Comparison of ENCODE assay signal across 8 mouse cellular contexts in genomic region chr8:106399694-106400093, GRCm38 (mm10). TPM values are rescaled to one million over a fixed set of nuclear protein-coding genes. Genes with fewer than 3 reads are reported as not detected.
DNase-seq lines count a peak whose midpoint lies in the region; ATAC-seq lines count a peak whose summit lies in the region.

No protein-coding gene starts in this region.

- no peaks in the 10 kb centered on the region for H3K27me3 ChIP-seq in embryonic facial prominence, embryonic 12.5 days
- H3K27me3 ChIP-seq in midbrain, embryonic 13.5 days, result no peaks in the 10 kb centered on the region
- H3K27me3 ChIP-seq in forebrain, embryonic 11.5 days (ENCODE audit: control insufficient read depth, insufficient read depth, low read length), result no peaks in the 10 kb centered on the region

- peaks cover 25% of the 10 kb centered on the region for H3K4me1 ChIP-seq in embryonic facial prominence, embryonic 12.5 days
- H3K4me1 ChIP-seq in midbrain, embryonic 13.5 days (replicated peaks), result no peaks in the 10 kb centered on the region
- H3K4me1 ChIP-seq in forebrain, embryonic 11.5 days (replicated peaks; ENCODE audit: control insufficient read depth, insufficient read depth, low read length), result no peaks in the 10 kb centered on the region

- H3K9ac ChIP-seq in embryonic facial prominence, embryonic 12.5 days, result no peak overlapping the region
- no peak overlapping the region for H3K9ac ChIP-seq in midbrain, embryonic 13.5 days (replicated peaks)
- no peak overlapping the region for H3K9ac ChIP-seq in forebrain, embryonic 11.5 days (ENCODE audit: low read length)

- no peak; the same call in 1 of the 2 replicates for ATAC-seq in embryonic facial prominence, embryonic 12.5 days (ENCODE audit: insufficient number of reproducible peaks, insufficient read depth, low FRiP score, low TSS enrichment)
- ATAC-seq in midbrain, embryonic 13.5 days, result no peak
- no peak for ATAC-seq in forebrain, embryonic 11.5 days (replicated peaks; ENCODE audit: low FRiP score)

- H3K9me3 ChIP-seq in embryonic facial prominence, embryonic 12.5 days, result no peaks in the 10 kb centered on the region
- no peaks in the 10 kb centered on the region for H3K9me3 ChIP-seq in midbrain, embryonic 13.5 days
- no peaks in the 10 kb centered on the region for H3K9me3 ChIP-seq in forebrain, embryonic 11.5 days (ENCODE audit: control insufficient read depth, low read length)

- peak overlapping the region; percentile 64; the same call in 1 of the 2 replicates for H3K27ac ChIP-seq in embryonic facial prominence, embryonic 12.5 days
- no peak overlapping the region for H3K27ac ChIP-seq in midbrain, embryonic 13.5 days
- H3K27ac ChIP-seq in forebrain, embryonic 11.5 days (ENCODE audit: low read depth, low read length), result no peak overlapping the region

- no peaks in the 10 kb centered on the region for H3K36me3 ChIP-seq in embryonic facial prominence, embryonic 12.5 days
- no peaks in the 10 kb centered on the region for H3K36me3 ChIP-seq in midbrain, embryonic 13.5 days
- H3K36me3 ChIP-seq in forebrain, embryonic 11.5 days (ENCODE audit: control insufficient read depth, insufficient read depth, low read length), result no peaks in the 10 kb centered on the region

- WGBS in embryonic facial prominence, embryonic 12.5 days, result 58% methylated on average over 8 of the region's 8 CpGs
- WGBS in midbrain, embryonic 13.5 days, result 67% methylated on average over 8 of the region's 8 CpGs
- 74% methylated on average over 8 of the region's 8 CpGs for WGBS in forebrain, embryonic 11.5 days

- H3K4me2 ChIP-seq in embryonic facial prominence, embryonic 12.5 days (replicated peaks), result no peak overlapping the region
- no peak overlapping the region for H3K4me2 ChIP-seq in midbrain, embryonic 13.5 days (replicated peaks)
- H3K4me2 ChIP-seq in forebrain, embryonic 11.5 days (ENCODE audit: low read depth, low read length, severe bottlenecking), result no peak overlapping the region

- intact Hi-C loops in left cerebral cortex, postnatal 4 days (cut with DNase I), result loop anchor here (10.0 kb wide), 1 partner anchor 135 kb away; no protein-coding TSS in a partner anchor
- intact Hi-C loops in heart, postnatal 10 days (cut with DNase I), result loop anchor here (5.0 kb wide), 3 partner anchors 137 to 257 kb away; partner anchors contain the start of genes Prmt7 and Slc7a6os

- DNase-seq in left cerebral cortex, postnatal 4 days, result peak; percentile 77
- DNase-seq in left cerebral cortex, adult 11 months (ENCODE audit: low spot score), result no peak
- DNase-seq in heart, postnatal 10 days, result peak; percentile 90 to 92
- peak; percentile 72 to 74 for DNase-seq in lung, adult 18-20 months
- no peak for DNase-seq in embryo, embryonic 10 days (ENCODE audit: low spot score)
- no peak for DNase-seq in forebrain, embryonic 11.5 days (ENCODE audit: low spot score)

- no peak overlapping the region for H3K4me3 ChIP-seq in embryonic facial prominence, embryonic 12.5 days
- H3K4me3 ChIP-seq in midbrain, embryonic 13.5 days (replicated peaks), result no peak overlapping the region
- H3K4me3 ChIP-seq in forebrain, embryonic 11.5 days (ENCODE audit: low read depth, low read length), result no peak overlapping the region

RNA-seq across cellular contexts. Expression of gene Zfp90, which starts 15.4 kb away (rescaled TPM):
- 10 to 100 TPM; 39.3 to 39.8 TPM for total RNA-seq in left cerebral cortex, postnatal 4 days (2021)
- polyA plus RNA-seq in embryonic facial prominence, embryonic 12.5 days (2016; fragmentation: Nextera tagmentation; extraction: Ambion mirVana), result 34.6 and 34.7 TPM in 2 replicates
- 1 to 10 TPM; 8.1 to 9.1 TPM for total RNA-seq in heart, postnatal 10 days (2021)
- polyA plus RNA-seq in midbrain, embryonic 13.5 days (2015; fragmentation: Nextera tagmentation; extraction: Ambion mirVana), result 44.4 and 46.9 TPM in 2 replicates
- polyA plus RNA-seq in forebrain, embryonic 11.5 days (2014; fragmentation: Nextera tagmentation; extraction: Ambion mirVana), result 32.8 and 34.0 TPM in 2 replicates

Comparison
In these comparisons a context has a peak if more than half of its experiments do, and no peak if none do; other contexts are left out.
1. DNase-seq: peak in left cerebral cortex, postnatal 4 days (single experiment), heart, postnatal 10 days (2 of 2) and lung, adult 18-20 months (2 of 2); none in left cerebral cortex, adult 11 months (single experiment), embryo, embryonic 10 days (single experiment) and forebrain, embryonic 11.5 days (single experiment).